Mouse (Mus musculus) hindlimb bud, embryonic 11.5 days (tissue): ENCODE data around the gene Cmtm4.
"Not testable (repeated sequence)": the region's sequence is repeated elsewhere in the genome, so short reads cannot be mapped to it uniquely, and the experiment has no call there.

Experiments used
- DNase-seq: peaks from one replicate; pipeline ENCODE4 v3.0.0-alpha.2; 2012; ENCODE audit warnings: low read depth, low spot score; ENCODE audit errors: extremely low spot score

The Cmtm4 gene

DNA sequence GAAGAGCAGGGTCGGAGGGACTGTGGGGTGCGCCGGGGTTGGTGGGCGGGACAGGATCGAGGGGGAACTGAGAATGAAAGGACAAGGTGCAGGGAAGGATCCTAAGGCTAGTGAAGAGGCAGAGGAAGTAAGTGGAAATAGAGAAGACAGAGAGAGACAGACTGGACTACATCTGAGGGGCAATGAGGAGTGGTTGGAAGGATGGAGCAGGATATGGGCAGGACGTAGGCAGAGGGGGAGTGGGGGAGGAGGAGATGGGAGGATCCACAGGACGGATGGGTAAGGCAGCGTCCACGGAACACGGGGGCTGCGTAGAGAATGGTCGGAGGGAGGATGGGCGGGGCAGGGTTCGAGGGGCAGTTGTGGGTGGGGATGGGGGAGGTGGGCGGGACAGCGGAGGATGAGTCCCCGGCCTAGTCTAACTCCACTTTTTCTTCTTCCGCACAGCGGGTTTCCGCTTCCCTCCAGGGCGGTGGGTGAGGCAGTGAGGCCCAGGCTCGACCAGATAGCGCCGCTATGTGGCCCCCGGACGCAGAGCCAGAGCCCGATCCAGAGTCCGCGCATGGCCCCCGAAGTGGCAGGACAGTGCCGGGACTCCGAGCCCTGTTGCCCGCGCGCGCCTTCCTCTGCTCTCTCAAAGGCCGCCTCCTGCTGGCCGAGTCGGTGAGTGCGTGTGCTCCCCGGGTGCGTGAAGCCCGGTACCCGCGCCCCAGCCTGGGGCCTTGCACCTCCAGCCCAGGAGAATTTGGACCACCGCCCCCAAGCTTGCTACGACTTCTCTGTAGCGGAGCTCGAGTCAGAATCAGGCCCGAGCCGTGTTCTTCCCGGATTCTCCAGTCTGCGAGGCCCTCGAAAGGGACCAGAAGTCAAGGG is 55.1 kb downstream of the Cmtm4 start:
- no peak for DNase-seq

DNA sequence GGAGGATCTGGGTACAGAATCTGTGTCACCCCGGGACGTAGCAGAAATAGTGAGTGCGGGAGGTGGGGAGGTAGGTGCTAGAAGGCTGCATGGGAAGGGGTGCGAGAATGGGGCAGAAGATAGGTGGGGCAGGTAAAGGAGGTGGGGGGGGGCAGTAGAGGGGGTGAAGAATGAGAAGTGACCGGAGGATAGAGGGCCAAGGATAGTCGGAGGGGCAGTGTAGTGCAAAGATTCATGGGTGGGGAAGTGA is 55.7 kb downstream of the Cmtm4 start:
- no peak for DNase-seq

DNA sequence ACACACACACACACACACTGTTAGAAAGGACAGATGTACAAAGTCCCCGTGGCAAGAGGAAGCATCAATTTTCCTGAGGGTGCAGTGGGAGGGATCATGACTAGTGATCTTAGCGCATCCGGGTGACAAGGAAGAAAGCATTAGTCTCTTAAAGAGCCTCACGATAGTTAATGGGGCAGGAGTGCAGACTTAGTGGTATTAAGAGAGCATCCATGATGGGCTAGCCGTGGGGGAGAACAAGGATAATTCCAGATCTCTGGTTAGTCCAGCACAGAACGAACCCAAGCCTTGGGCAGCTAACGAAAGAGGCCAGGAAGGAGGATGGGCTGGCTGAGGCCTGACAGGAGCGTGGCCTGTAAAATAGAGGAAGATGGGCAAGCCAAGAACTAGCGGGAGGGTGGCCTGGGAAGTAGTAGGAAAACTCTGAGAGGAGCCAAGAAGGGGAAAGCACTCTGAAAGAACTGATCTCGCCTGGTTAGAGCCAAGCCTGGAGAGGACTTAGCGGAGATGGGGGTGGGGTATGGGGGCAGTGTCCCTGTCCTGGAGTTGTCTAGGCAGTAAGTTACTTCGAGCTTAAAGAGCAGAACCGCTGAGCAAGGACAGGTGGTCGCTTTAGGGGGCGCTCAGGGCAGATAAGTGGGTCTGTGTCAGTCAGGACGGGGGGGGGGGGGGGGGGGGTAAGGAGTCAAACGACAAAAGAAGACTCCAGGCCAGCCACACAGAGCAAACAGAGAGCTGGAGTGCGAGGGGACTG is 56.2 kb downstream of the Cmtm4 start, which contains the start of gene Cmtm3:
Gene Cmtm3 (plus strand): TSS at position 182 of the 754 bp plus-strand sequence.
- DNase-seq: no peak

DNA sequence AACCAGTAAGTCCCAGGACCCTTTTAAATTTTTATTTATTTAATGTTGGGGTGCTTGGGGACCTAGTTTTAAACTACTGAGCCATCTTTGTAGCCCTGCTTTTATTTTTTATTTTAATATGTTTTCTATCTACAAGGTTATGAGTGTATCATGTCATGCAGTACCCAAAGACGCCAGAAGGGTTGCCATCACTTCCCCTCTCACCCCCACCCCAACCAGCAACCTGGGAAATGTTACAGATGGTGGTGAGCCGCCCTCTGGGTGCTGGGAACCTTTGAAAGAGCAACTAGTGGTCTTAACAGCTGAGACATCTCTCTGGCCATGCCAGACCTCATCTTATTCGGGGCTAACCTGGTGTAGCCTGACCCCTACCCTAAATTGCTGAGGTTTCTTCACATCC is 57.7 kb downstream of the Cmtm4 start:
- no peak for DNase-seq

DNA sequence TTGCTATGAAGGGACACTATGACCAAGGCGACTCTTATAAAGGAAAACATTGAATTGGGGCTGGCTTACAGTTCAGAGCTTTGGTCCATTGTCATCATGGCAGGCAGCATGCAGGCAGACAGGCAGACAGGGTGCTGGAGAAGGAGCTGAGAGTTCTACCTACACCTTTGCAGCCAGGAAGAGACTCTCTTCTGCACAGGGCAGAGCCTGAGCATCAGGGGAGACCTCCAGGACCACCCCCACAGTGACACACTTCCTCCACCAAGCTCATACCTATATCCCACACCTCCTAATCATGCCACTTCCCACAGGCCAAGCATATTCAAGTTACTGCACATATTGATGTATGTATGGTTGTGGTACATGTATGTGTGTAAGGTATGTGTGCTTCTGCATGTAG is 58.8 kb downstream of the Cmtm4 start:
- no peak for DNase-seq

DNA sequence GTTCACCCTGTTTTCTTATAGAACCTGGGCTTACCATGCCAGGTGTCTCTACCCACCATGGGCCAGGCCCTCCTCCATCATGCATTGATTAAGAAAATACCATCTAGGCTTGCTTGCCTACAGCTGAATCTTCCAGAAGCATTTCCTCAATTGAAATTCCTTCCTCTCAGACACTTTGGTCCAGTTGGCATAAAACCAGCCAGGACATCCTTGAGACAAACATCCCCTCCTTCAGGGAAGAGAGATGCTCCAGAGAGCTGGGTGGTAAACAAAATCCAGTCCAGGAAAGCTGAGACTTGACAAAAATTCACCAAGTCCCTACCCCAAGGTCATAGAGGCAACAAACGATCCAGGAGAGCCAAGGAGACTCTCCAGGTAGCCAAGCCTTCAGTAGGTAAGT is 61.4 kb downstream of the Cmtm4 start:
- DNase-seq: no peak

DNA sequence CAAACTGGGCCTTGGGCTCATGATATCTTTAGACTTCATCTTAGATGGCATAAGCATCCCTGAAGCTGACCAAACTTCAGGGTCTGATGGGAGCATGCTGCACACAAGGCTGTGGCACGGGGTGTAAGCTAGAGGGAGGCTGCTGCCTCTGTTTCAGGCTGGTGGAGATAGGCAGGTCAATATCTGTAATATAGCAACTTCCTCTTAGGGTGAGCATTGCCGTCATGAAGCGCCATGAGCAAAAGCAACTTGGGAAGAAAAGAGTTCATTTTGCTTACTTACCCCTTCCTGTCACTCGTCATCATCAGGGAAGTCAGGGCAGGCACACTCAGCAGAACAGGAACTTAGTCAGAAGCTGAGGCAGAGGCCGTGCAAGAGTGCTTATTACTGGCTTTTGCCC is 61.8 kb downstream of the Cmtm4 start:
- DNase-seq: no peak

DNA sequence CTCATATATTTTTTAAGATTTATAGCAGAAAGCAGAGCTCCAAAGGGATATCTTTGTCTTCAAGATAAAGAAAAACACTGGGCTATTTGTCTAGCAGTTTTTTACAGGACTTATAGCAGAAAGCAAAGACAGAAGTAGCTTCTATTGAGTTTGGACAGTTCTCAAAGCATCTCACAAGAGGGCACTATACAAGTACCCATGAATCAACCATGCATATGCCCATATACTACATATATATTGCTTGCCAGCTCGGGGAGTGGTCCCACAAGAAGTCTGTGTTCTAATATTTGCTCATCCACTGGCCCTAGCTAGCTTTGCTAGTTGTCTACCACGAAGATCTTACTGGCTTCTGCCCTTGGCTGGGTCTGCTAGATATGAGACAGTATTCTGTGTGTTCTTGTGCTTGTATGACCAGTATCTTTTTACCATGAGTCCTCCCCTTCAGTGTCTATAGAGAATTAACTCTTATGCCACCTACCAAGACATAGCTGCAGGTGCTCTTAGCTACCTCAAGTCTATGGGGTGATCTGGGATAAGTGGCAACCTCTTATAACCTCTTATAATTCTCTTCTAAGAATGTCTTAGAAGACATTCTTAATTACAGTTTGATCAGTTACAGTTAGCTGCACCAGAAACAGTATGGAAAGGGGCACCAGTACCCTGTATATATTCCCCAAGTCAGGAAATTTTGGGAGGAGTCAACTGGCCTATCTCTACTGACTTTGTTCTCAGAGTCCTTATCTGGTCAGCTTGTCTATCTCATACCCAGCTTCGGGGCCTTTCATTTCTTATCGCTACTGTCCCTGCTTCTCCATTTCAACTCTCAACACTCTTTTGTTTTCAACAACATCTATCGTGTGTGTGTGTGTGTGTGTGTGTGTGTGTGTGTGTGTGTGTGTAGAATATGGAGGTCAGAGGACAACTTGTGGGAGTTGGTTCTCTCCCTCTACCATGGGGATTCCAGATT is 62.7 kb downstream of the Cmtm4 start:
- no peak for DNase-seq

DNA sequence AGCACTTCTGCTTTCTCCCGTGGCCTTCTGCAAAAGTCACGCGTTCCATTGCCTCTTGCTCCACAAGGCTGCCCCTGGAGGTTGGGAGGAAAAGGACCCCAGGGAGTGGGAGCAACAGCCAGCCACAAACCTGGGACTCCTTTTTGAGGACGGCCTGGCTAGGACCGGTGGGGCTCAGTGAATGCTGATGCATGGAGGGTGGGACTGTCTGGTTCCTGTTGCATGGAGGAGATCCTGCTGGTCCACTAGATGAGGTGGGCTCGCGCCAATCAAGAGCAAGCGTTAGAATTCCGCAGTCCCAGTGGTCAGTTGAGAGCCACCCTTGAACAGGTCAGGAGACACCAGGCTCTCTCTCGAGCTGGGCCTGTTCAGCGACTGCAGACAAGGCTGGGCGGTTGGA is 73.7 kb downstream of the Cmtm4 start, which contains the start of gene Cmtm2b:
Gene Cmtm2b (plus strand): TSS at position 301 of the 400 bp plus-strand sequence.
- not testable (repeated sequence) for DNase-seq

DNA sequence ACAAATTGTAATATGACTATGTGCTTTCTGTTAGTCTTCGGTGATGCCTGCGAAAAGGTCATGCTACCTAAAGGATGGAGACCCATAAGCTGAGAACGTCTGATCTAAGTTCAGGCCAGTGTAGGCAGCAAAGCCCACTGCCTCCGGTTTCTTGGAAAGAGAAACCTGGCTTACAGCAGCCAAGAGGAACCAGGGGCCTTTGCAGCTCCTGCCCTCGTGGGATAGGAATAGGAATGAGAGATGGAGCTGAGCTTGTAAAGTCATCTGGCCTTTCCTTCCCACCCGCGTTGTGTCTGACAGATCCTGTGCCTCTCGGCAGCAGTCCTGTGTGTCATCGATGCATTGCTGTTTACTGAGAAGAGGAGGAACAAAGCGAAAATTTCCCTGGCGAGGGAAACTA is 74.3 kb downstream of the Cmtm4 start, which contains the start of gene Gm11020:
Gene Gm11020 (plus strand): TSS at position 301 of the 400 bp plus-strand sequence.
- not testable (repeated sequence) for DNase-seq

DNA sequence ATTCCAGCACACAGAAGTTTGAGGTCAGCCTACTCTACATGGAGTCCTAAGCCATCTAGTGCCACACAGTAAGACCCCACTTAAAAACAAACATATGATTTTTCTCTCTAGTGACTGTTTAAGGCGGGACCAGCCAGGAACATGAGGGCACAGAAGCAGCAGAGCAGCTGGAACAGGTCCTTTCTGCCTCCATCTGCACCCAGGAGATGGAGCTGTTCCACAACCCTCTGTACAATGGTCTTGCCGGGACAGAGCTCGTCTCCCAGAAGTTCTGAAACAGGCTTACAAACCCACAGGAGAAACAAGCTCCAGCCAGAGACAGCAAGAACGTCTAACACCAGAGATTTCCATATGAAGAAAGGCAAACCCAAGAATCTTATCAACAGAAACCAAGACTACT is 82.3 kb downstream of the Cmtm4 start:
- DNase-seq: no peak

DNA sequence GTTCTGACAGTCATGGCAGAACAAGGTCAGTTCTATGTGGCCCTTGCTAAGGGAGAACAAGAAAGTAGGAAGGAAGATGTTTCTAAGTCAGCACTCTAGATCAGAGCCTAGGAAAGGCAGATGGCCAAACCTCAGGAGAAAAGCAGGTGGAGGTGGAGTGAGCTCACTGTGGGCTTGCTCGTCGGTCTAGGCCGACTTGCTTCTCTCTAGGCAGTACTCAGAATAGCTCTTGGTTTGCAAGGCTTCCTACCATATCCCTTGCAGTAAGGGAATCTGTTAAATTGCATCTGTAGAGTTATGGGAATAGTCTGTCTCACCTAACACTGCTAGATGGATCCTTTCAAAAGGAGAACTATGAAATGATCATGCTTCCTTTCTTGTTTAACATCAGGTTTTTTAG is 83.6 kb downstream of the Cmtm4 start:
- not testable (repeated sequence) for DNase-seq

DNA sequence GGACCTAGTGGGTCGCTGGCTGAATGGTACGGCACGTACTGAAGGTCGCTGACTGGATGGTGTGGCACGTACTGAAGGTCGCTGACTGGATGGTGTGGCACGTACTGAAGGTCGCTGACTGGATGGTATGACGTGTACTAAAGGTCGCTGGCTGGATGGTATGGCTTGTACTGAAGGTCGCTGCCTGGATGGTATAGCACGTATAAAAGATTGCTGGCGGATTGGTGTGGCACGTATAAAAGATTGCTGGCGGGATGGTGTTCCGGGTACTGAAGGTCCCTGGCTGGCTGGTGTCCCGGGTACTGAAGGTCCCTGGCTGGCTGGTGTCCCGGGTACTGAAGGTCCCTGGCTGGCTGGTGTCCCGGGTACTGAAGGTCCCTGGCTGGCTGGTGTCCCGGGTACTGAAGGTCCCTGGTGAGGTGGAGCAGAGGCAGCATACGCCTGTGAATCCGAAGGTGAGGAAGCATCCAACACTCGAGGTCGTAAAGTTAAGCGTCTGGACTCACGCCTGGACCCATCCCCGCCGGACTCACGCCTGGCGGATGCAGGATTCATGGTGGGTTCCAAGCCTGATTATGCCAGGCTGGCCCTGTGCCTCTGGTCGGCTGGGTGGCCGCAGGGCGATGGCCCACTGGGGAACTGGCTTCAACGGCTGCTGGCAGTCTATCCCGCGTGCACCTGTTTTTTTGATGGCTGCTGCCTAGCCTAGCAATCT is 86.0 kb downstream of the Cmtm4 start, which contains the start of the genes Gm45711 and Cmtm1:
Gene Gm45711 (minus strand): TSS at position 641 of the 715 bp plus-strand sequence.
Gene Cmtm1 (minus strand): TSS at position 705 of the 715 bp plus-strand sequence.
- not testable (repeated sequence) for DNase-seq

DNA sequence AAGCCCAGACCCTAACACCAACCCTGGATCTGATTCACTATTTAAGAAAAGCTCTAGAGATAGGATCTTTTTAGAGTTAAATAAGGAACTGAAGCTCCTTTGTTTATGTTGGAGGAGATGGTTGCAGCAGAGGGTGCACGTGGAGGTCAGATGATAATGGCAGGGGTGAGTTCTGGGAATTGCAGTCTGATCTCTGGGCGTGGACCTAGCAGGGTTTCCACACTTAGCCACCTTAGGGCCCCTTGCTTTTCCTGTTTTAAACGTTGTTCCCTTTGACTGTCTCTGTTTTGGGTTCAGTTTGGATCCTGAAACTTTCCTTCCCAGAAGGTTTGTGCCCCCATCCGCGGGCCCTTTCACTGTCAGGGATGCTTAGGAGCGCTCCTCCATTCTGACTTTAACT is 87.3 kb downstream of the Cmtm4 start:
- DNase-seq: not testable (repeated sequence)

DNA sequence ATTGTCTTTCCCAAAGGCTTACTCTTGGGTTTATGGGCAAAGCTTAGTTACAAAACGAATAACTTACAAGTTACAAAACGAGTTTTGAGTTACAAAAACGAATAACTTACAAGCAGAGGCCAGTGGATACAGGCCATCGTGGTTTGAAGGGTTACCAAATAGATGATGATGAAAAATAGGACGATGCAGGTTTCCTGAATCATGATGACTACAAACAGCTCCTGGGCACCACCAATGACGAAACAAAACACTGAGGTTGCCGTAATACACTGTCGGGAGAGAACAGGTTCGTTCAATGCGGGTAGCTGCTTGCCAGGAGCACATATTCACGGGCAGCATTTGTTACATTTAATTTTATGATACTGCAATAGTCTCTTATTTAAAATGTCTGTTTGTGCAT is 90.6 kb downstream of the Cmtm4 start:
- DNase-seq: no peak

DNA sequence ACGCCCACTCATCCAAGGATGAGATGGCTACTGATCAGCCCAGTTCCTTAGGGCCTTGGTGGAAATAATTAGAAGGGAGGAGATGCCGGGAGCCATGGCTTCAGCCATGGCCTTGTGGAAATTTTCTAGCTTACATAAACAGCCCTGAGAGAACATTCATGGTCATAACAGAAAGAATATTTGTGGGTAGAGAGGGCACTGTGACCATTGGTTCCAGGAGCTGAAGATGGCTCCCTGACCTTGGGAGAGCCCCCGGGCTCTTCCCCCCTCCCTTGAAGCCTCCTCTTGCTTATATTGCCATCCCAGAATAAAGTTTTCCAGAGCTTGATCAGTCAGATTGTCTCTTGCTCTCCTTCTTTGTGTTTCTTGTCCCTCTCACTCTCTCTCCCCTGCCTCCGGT is 93.1 kb downstream of the Cmtm4 start:
- DNase-seq: not testable (repeated sequence)

DNA sequence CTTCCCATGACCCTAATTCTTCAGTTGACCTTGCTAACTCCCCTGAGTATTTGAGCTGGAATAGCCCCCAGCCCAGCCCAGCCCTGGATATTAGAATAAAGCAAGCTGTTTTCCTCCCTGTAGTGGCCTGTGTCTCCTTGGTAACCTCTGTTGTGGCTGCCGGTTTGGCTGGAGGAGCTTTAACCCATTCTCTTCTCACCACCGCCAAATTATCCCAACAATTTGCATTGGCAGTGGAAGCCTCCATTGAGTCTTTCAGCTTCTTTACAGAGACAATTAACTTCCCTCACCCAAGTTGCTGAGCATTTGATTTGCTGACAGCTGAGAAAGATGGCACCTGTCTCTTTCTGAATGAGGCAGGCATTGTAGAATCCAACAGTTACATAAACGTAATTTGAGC is 94.0 kb downstream of the Cmtm4 start:
- DNase-seq: not testable (repeated sequence)
